Mouse (Mus musculus) limb, embryonic 14.5 days (tissue): ENCODE measurements around the gene Msh5. TPM values are rescaled to one million over a fixed set of nuclear protein-coding genes. Genes with fewer than 3 reads are reported as not detected.
A peak's percentile ranks its signal among the peaks of the same experiment; 100 is the strongest.
"Not testable (repeated sequence)": the region's sequence is repeated elsewhere in the genome, so short reads cannot be mapped to it uniquely, and the experiment has no call there.

Experiments
- ATAC-seq: fragments of 200-750 bp; cut with Nextera tagmentation; 2 replicates; pipeline ENCODE4 v1.8.0; 2017; ENCODE audit warnings: low read depth, moderate number of reproducible peaks, moderate TSS enrichment; ENCODE audit not compliant: low FRiP score
- DNase-seq: peaks from one replicate; pipeline ENCODE4 v3.0.0-alpha.2; 2015; ENCODE audit warnings: low spot score
- H3K27ac ChIP-seq: fragments of 300-500 bp; sonication (generic); replicated peaks from 2 replicates; pipeline ENCODE4 v1.5.1; 2014; ENCODE audit warnings: low read depth, mild to moderate bottlenecking, low read length, moderate library complexity, mixed read lengths
- H3K27me3 ChIP-seq: fragments of 300-500 bp; sonication (generic); 2 replicates; pipeline ENCODE4 v1.6.1; 2014; ENCODE audit warnings: low read length, mixed read lengths; ENCODE audit not compliant: control insufficient read depth, insufficient read depth
- H3K36me3 ChIP-seq: fragments of 300-500 bp; sonication (generic); 2 replicates; pipeline ENCODE4 v1.6.1; 2014; ENCODE audit warnings: mild to moderate bottlenecking, low read length, moderate library complexity, mixed read lengths; ENCODE audit not compliant: control insufficient read depth, insufficient read depth
- H3K4me1 ChIP-seq: fragments of 300-500 bp; sonication (generic); 2 replicates; pipeline ENCODE4 v1.6.1; 2014; ENCODE audit warnings: antibody characterized with exemption, low read length, mixed read lengths; ENCODE audit not compliant: control insufficient read depth, insufficient read depth
- H3K4me2 ChIP-seq: fragments of 300-500 bp; sonication (generic); replicated peaks from 2 replicates; pipeline ENCODE4 v1.6.1; 2014; ENCODE audit warnings: low read depth, mild to moderate bottlenecking, low read length, moderate library complexity; ENCODE audit not compliant: severe bottlenecking
- H3K4me3 ChIP-seq: fragments of 300-500 bp; sonication (generic); replicated peaks from 2 replicates; pipeline ENCODE4 v1.5.1; 2014; ENCODE audit warnings: low read length
- H3K9ac ChIP-seq: fragments of 300-500 bp; sonication (generic); 2 replicates; pipeline ENCODE4 v1.6.1; 2014; ENCODE audit warnings: mild to moderate bottlenecking, low read depth, low read length, moderate library complexity; ENCODE audit not compliant: severe bottlenecking
- H3K9me3 ChIP-seq: fragments of 300-500 bp; sonication (generic); 2 replicates; pipeline ENCODE4 v1.6.1; 2016; ENCODE audit warnings: low read length; ENCODE audit not compliant: control insufficient read depth
- POLR2A ChIP-seq: fragments of 200-500 bp; IDR thresholded peaks from 2 replicates; pipeline ENCODE4 v1.8.0; 2012; ENCODE audit warnings: inconsistent platforms, mild to moderate bottlenecking, moderate library complexity, borderline replicate concordance; ENCODE audit not compliant: insufficient read depth, insufficient read length; ENCODE audit errors: extremely low read depth
- WGBS: fragments of 180-500 bp; shearing (Covaris S2); extraction: QIAGEN DNeasy Blood & Tissue Kit; methylation state at CpG from one replicate; pipeline ENCODE4 v1.1.7; 2014; 5-methylcytosine and 5-hydroxymethylcytosine counted together
- polyA plus RNA-seq, 2 experiments: library from polyadenylated mRNA; depleted of rRNA in 1 of 2; stranded (reverse) in 1 of 2; unstranded in 1 of 2; fragments of >200 nt; fragmentation: Nextera tagmentation in 1 of 2; extraction: Ambion mirVana in 1 of 2; gene quantifications; 2 replicates each; pipeline versions ENCODE4 v1.2.1 to v1.2.3; 2012 to 2014

Gene Msh5
- polyA plus RNA-seq, 2 experiments: 3.5 to 6.4 TPM

DNA sequence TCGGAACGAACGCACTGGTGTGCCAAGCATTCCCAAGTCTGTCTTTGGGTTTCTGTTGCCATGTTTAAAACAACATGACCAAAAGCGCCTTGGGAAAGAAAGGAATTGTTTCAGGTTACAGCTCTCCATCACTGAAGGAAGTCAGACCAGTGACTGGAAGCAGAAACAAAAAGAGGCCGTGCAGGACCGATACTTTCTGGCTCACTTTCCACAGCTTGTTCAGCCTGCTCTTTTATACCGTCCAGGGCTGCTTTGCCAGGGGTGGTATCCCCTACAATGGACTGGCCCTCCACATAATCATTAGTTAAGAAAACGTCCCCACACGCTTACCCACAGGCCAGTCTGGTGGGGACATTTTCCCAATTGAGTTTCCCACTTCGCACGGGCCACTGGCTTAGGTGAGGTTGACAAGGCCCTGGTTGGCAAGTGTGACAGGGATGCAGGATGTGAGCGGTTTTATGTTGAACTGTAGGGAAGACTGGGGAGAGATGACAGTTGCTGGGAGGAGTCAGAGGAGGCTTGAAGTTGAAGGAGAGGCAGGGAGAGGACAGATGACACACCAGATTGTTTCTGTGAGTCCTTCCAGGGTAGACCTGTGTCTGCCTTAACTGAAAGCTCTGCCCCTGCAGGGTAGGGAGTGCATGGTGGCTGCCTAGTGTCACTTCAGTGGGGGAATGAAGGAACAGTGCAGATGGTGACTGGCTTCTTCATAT, 44.2 kb downstream of the Msh5 start:
- peak overlapping the region; percentile 99 for H3K27ac ChIP-seq
- H3K4me1 ChIP-seq: peaks cover 16% of the 10 kb centered on the region
- TF ChIP-seq POLR2A: no peak

DNA sequence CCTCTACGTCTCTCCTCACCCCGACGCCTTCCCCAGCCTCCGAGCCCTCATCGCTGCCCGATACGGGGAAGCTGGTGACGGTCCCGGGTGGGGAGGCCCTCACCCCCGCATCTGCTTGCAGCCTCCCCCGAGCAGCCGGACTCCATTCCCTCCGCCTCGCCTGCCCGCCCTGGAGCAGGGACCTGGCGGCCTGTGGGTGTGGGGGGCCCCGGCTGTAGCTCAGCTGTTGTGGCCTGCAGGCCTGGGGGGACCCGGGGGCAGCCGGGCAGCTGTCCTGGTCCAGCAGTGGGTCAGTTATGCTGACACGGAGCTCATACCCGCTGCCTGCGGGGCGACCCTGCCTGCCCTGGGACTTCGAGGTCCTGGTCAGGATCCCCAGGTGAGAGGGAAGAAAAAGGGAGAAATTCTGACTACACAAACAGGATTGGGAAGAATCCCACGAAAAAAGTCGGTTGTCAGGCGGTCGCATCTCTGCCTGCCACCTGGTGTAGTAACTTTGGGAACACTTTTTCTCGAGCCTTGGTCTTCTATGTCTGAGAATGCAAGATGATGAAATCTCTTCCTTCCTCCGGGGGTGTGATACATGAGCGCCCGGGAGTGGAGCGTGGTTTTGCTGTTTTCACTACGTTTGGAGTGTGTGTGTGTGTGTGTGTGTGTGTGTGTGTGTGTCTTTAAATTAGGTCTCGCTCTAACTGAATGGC, 44.9 kb downstream of the Msh5 start:
- peak; percentile 35 for DNase-seq

More for the DNA sequence above, 44.2 kb downstream of the Msh5 start:
- whole genome bisulfite sequencing: 6% methylated on average over 12 of the region's 12 CpGs
- Histone ChIP-seq H3K36me3 (peaks cover 42% of the 10 kb centered on the region), H3K4me3 (peak overlapping the region; percentile 91), H3K9ac (peak overlapping the region; percentile 78), H3K9me3 (no peaks in the 10 kb centered on the region), H3K4me2 (peak overlapping the region; percentile 88), H3K27me3 (no peaks in the 10 kb centered on the region)
- DNase-seq: no peak
- ATAC-seq: no peak

DNA sequence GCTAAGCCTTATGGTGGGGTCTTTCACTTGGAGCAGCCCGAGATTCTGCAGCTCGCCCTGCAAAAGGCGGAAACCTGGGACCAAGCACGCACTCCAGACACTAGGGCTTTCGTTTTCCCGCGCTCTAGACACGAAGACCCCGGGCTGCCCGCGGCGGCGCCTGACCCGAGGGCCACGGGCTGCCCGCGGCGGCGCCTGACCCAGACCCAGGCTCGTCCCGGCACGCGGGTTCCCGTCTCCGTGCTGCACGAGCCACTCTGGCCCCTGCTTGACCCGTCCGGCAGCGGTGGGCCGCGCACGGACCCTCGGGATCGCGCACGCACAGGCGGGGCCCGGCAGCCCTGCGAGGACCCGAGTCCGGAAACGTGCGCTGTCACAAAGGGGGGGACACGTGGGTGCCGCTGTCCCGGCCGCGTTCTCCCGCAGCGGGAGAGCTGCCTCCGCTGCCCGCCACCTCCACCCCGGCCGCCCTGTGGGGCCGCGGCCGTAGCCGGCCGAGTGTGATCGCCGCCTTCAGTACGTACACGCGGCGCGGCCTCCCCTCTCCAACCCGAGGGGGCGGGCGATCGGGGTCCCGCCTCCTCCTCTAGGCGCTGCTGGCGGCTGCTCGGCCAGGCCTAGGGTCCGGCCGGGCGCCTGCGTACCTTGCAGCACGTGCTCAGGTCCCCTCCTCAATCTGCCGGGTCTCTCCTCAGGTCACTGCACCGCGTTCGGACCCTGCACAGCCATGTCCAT, 45.7 kb downstream of the Msh5 start, which contains the start of gene Vars:
Gene Vars (plus strand): TSS at position 271 of the 735 bp plus-strand sequence.
- Histone ChIP-seq H3K27me3 (no peaks in the 10 kb centered on the region), H3K9me3 (no peaks in the 10 kb centered on the region), H3K9ac (peak within 1 kb of the TSS; percentile 78), H3K4me3 (peak within 1 kb of the TSS; percentile 91), H3K4me2 (peak within 1 kb of the TSS; percentile 88), H3K27ac (peak within 1 kb of the TSS; percentile 99), H3K36me3 (peaks cover 29% of the 10 kb centered on the region), H3K4me1 (peaks cover 18% of the 10 kb centered on the region)
- DNase-seq (peak; percentile 86), ATAC-seq (peak; percentile 89)
- TF ChIP-seq POLR2A: no peak
- WGBS: under 1% methylated on average over 52 of the region's 83 CpGs

More for the DNA sequence above, 44.9 kb downstream of the Msh5 start:
- no peak; the same call in 1 of the 2 replicates for ATAC-seq
- H3K4me1 ChIP-seq: peaks cover 18% of the 10 kb centered on the region
- H3K4me2 ChIP-seq: peak overlapping the region; percentile 88
- H3K9me3 ChIP-seq: no peaks in the 10 kb centered on the region
- no peak for TF ChIP-seq POLR2A
- peak overlapping the region; percentile 99 for H3K27ac ChIP-seq
- peak overlapping the region; percentile 91 for H3K4me3 ChIP-seq
- H3K36me3 ChIP-seq: peaks cover 34% of the 10 kb centered on the region
- peak overlapping the region; percentile 78 for H3K9ac ChIP-seq
- under 1% methylated on average over 35 of the region's 35 CpGs for WGBS
- no peaks in the 10 kb centered on the region for H3K27me3 ChIP-seq

DNA sequence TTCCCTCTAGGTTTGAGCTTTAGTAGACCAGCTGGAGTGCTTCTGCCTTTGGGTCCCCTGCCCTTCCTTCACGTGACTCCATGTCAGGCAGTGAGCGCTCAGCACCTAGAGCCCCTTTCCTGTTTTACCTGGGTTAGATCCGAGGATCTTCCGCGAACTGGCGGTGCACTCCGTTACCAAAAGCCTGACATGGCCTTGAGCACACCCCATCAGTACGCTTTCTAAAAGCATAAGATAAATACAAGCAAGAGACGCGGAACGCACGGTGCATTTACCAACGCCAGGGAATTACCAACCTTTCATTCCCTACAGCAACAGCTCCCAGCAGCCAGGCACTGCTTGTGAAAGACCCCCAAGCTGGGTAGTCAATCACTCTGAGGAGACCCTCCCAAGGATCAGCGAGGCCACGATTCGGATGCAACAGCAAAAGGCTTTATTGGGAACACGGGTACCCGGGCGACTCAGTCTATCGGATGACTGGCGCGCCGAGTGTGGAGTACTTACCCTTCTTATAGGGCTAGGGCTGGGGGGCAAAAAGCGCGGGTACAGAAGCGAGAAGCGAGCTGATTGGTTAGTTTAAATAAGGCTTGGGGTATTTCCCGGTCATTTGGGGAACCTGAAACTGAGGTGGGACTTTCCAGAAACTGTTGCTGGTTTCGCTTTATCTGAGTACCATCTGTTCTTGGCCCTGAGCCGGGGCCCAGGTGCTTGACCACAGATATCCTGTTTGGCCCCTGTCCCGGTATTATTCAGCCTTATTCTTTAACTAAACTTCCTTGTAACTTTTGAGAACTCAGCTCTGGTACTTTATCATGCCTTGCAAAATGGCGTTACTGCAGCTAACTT, 46.5 kb downstream of the Msh5 start:
- ATAC-seq, H3K9me3 ChIP-seq, DNase-seq, H3K27me3 ChIP-seq: not testable (repeated sequence)
- Histone ChIP-seq H3K9ac (peak overlapping the region; percentile 78), H3K4me1 (peaks cover 18% of the 10 kb centered on the region), H3K4me2 (peak overlapping the region; percentile 88), H3K27ac (peak overlapping the region; percentile 99), H3K36me3 (peaks cover 21% of the 10 kb centered on the region), H3K4me3 (peak overlapping the region; percentile 91)
- WGBS: 20% methylated on average over 29 of the region's 32 CpGs
